Mouse (Mus musculus) ES-E14 (cell line): ENCODE measurements around the gene Npy. TPM values are rescaled to one million over a fixed set of nuclear protein-coding genes. Genes with fewer than 3 reads are reported as not detected.

Source experiments
- DNase-seq: peaks from one replicate; pipeline ENCODE4 v3.0.0-alpha.2; 2013; ENCODE audit warnings: low read depth, low spot score
- H3K27ac ChIP-seq: 2 replicates; pipeline ENCODE4 v1.5.1; 2012; ENCODE audit warnings: low read depth, mild to moderate bottlenecking, low read length, moderate library complexity, mixed read lengths; ENCODE audit not compliant: poor library complexity, insufficient read depth, severe bottlenecking
- H3K36me3 ChIP-seq: 2 replicates; pipeline ENCODE4 v1.6.1; 2012; ENCODE audit warnings: mild to moderate bottlenecking, low read length, moderate library complexity, mixed read lengths; ENCODE audit not compliant: control insufficient read depth, poor library complexity, insufficient read depth, severe bottlenecking
- H3K4me1 ChIP-seq, 2 experiments: fragments of 150-350 bp in 1 of 2; sonication (generic) in 1 of 2; 2 replicates each; pipeline ENCODE4 v1.6.1; 2012; ENCODE audit warnings: low read length in 2 of 2, mild to moderate bottlenecking in 1 of 2, mixed read lengths in 1 of 2; ENCODE audit not compliant: control insufficient read depth in 2 of 2, insufficient read depth in 2 of 2, poor library complexity in 1 of 2
- H3K4me3 ChIP-seq, 2 experiments: fragments of 150-350 bp in 1 of 2; sonication (generic) in 1 of 2; 2 replicates each; pipeline ENCODE4 v1.5.1; 2012; ENCODE audit warnings: low read length in 2 of 2, low read depth in 1 of 2, mild to moderate bottlenecking in 1 of 2, mixed read lengths in 1 of 2; ENCODE audit not compliant: insufficient read depth in 1 of 2, poor library complexity in 1 of 2, severe bottlenecking in 1 of 2
- H3K9ac ChIP-seq: 2 replicates; pipeline ENCODE4 v1.6.1; 2012; ENCODE audit warnings: low read depth, mild to moderate bottlenecking, low read length, mixed read lengths; ENCODE audit not compliant: poor library complexity, insufficient read depth, severe bottlenecking
- H3K9me3 ChIP-seq: fragments of 150-350 bp; sonication (generic); 2 replicates; pipeline ENCODE4 v1.6.1; 2012; ENCODE audit warnings: low read depth, mild to moderate bottlenecking, low read length; ENCODE audit not compliant: control insufficient read depth, insufficient read depth
- CHD2 ChIP-seq: IDR thresholded peaks from 2 replicates; pipeline ENCODE4 v1.6.1; 2014; ENCODE audit warnings: mild to moderate bottlenecking, low read depth, low read length, inconsistent platforms
- HCFC1 ChIP-seq: IDR thresholded peaks from 2 replicates; pipeline ENCODE4 v1.6.1; 2012; ENCODE audit warnings: low read length, inconsistent platforms, borderline replicate concordance; ENCODE audit not compliant: insufficient read depth
- MAFK ChIP-seq: IDR thresholded peaks from 2 replicates; pipeline ENCODE4 v1.6.1; 2014; ENCODE audit warnings: mild to moderate bottlenecking, low read depth, low read length, inconsistent platforms; ENCODE audit not compliant: insufficient read depth
- ZC3H11A ChIP-seq: IDR thresholded peaks from 2 replicates; pipeline ENCODE4 v1.6.1; 2012; ENCODE audit warnings: low read depth, mild to moderate bottlenecking, inconsistent platforms, low read length, borderline replicate concordance
- ZNF384 ChIP-seq: IDR thresholded peaks from 2 replicates; pipeline ENCODE4 v1.6.1; 2012; ENCODE audit warnings: low read depth, low read length, inconsistent platforms
- in situ Hi-C, 2 experiments: fragments of 600-800 bp; cut with MboI; formaldehyde crosslinking; loops; one replicate each; pipeline ENCODE4 v1.15.1; 2025; ENCODE audit warnings: low sequenced_read_pairs in 2 of 2, inconsistent platforms in 1 of 2; ENCODE audit not compliant: unreplicated experiment in 2 of 2
- total RNA-seq: library from RNA; depleted of rRNA; stranded (reverse); fragments of 300-350 nt; gene quantifications from 2 replicates; pipeline ENCODE4 v1.2.3, GENCODE M21; 2012

Npy gene
- total RNA-seq, 1 experiment = 1.0 TPM

DNA sequence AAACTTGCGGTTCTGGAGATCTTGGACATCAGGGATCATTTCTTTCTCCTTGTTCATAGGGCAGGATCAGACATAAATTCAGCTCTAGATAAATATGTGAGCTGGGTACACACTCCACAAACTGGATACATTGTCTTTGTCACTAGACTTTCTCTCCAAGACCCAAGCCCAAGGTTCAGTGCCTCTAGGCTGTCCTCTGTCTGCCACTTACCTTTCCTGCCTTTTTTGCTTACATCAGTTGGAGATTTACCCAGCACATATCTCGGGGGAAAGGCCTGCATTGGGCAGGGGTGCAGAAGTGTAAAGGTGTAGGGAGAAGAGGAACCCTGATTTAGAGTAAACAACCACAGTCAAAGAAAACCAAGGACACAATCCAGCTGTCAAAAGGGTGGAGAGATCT, 1.3 kb downstream of the Npy start:
- TF ChIP-seq ZNF384 (no peak), MAFK (no peak), CHD2 (no peak), HCFC1 (no peak), ZC3H11A (no peak)
- Histone ChIP-seq H3K4me1 (no peaks in the 10 kb centered on the region), H3K9me3 (no peaks in the 10 kb centered on the region), H3K27ac (no peak overlapping the region), H3K9ac (no peak overlapping the region), H3K36me3 (no peaks in the 10 kb centered on the region), H3K4me3 (no peak overlapping the region)
- DNase-seq = no peak
- in situ Hi-C loops = no loop called here

DNA sequence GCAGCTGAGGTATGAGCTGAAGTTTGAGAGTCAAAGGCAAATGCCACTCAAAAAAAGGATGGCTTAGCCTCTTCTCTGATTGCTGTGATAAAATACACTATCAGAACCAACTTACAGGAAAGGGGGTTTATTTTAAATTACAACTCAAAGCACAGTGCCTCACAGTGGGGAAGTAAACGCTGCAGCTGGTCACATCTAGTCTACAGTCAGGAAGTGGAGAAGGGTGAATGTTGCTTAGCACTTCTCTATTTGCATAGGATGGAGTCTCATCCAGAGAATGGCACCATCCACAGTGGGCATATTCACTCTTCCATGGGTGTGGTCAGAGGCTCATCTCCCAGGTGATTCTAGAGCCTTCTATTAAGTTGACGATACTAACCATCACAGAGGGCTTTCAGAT, 9.1 kb downstream of the Npy start:
- in situ Hi-C loops = no loop called here
- no peak for DNase-seq
- Histone ChIP-seq H3K4me1 (no peaks in the 10 kb centered on the region), H3K9ac (no peak overlapping the region), H3K9me3 (no peaks in the 10 kb centered on the region), H3K27ac (no peak overlapping the region), H3K4me3 (no peak overlapping the region), H3K36me3 (no peaks in the 10 kb centered on the region)
- no peak for TF ChIP-seq ZC3H11A
- TF ChIP-seq ZNF384 = no peak
- TF ChIP-seq MAFK = no peak
- no peak for TF ChIP-seq HCFC1
- no peak for TF ChIP-seq CHD2

DNA sequence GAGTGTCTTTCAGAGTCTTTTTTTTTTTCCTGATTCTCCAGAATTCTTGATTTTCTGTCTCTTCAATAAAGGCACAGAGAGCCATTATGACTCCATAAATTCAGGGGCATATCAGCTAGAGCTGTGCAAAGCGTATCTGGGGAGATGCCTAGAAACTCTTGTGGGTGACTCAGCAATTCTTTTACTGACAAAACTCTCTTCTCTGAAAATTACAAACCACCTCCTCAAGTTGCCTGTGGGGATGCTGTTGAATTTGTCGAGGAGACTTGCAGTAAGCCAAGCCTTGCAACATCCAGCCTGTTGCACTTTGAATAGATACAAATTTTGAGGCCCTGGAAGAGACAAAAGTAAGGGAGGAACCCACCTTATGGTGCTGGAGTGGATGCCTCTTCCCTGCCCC, 34.3 kb downstream of the Npy start:
- H3K4me1 ChIP-seq = no peaks in the 10 kb centered on the region
- H3K9me3 ChIP-seq = no peaks in the 10 kb centered on the region
- no peak overlapping the region for H3K27ac ChIP-seq
- in situ Hi-C loops = no loop called here
- no peaks in the 10 kb centered on the region for H3K36me3 ChIP-seq
- H3K9ac ChIP-seq = no peak overlapping the region
- no peak overlapping the region for H3K4me3 ChIP-seq
- no peak for DNase-seq
- TF ChIP-seq MAFK (no peak), CHD2 (no peak), ZC3H11A (no peak), HCFC1 (no peak), ZNF384 (no peak)

DNA sequence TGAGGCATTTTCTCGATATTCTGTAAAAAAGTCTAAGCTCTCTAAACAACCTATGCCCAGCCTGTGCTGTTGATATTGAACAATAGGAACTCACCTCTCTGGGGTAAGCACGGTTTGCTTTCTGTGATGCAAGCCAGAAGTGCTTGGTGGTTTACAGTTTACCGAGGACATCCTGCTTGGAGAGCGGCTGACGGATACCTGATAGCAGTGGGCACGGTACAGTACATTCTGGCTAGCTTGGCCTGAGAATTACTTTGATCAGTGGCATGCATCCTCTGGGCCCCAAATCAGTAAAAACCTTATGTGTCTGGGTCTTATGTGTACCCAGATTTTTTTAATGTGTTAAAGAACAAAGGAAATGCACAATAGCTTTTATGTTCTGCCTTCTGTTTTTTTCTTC, 45.1 kb downstream of the Npy start:
- Histone ChIP-seq H3K9me3 (no peaks in the 10 kb centered on the region), H3K36me3 (no peaks in the 10 kb centered on the region), H3K9ac (no peak overlapping the region), H3K4me3 (no peak overlapping the region), H3K4me1 (no peaks in the 10 kb centered on the region), H3K27ac (no peak overlapping the region)
- TF ChIP-seq CHD2 (no peak), HCFC1 (no peak), ZNF384 (no peak), ZC3H11A (no peak), MAFK (no peak)
- in situ Hi-C loops = no loop called here
- no peak for DNase-seq

DNA sequence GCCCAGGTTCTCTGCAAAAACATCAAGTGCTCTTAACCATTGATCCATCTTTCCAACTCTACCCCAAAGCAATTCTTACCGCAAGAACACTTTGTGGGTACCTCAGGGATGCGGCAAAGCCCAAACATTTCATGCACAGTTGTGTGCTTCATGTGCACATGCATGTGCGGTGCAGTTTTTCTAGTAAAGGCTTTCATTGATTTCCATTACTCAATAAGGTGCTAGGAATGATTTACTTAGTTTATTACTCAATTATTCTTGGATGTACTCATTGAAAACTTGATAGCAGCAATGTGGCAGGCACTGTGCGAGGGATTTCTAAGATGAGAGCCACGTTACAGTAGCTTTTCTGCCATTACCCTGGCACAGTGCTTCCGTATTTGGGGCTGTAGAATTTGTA, 48.6 kb downstream of the Npy start:
- Histone ChIP-seq H3K9ac (no peak overlapping the region), H3K9me3 (no peaks in the 10 kb centered on the region), H3K27ac (no peak overlapping the region), H3K4me3 (no peak overlapping the region), H3K4me1 (no peaks in the 10 kb centered on the region), H3K36me3 (no peaks in the 10 kb centered on the region)
- in situ Hi-C loops = no loop called here
- no peak for DNase-seq
- TF ChIP-seq ZC3H11A = no peak
- TF ChIP-seq CHD2 = no peak
